Mouse (Mus musculus) forebrain, embryonic 13.5 days (tissue): ENCODE measurements around the gene Agap3. TPM values are rescaled to one million over a fixed set of nuclear protein-coding genes. Genes with fewer than 3 reads are reported as not detected.
A peak's percentile ranks its signal among the peaks of the same experiment; 100 is the strongest.

Experiments used
- ATAC-seq: fragments of 200-750 bp; cut with Nextera tagmentation; 2 replicates; pipeline ENCODE4 v1.8.0; 2017
- H3K27ac ChIP-seq: fragments of 300-500 bp; sonication (generic); 2 replicates; pipeline ENCODE4 v1.5.1; 2015; ENCODE audit warnings: inconsistent platforms, mild to moderate bottlenecking, moderate library complexity
- H3K27me3 ChIP-seq: fragments of 300-500 bp; sonication (generic); 2 replicates; pipeline ENCODE4 v1.6.1; 2015; ENCODE audit warnings: mild to moderate bottlenecking, inconsistent platforms
- H3K36me3 ChIP-seq: fragments of 300-500 bp; sonication (generic); 2 replicates; pipeline ENCODE4 v1.6.1; 2015; ENCODE audit warnings: mild to moderate bottlenecking, inconsistent platforms; ENCODE audit not compliant: poor library complexity, severe bottlenecking
- H3K4me1 ChIP-seq: fragments of 300-500 bp; sonication (generic); 2 replicates; pipeline ENCODE4 v1.6.1; 2015; ENCODE audit warnings: inconsistent platforms
- H3K4me2 ChIP-seq: fragments of 300-500 bp; sonication (generic); 2 replicates; pipeline ENCODE4 v1.6.1; 2015; ENCODE audit warnings: inconsistent platforms, mild to moderate bottlenecking, moderate library complexity
- H3K4me3 ChIP-seq: fragments of 300-500 bp; sonication (generic); 2 replicates; pipeline ENCODE4 v1.5.1; 2015; ENCODE audit warnings: mild to moderate bottlenecking, inconsistent platforms
- H3K9ac ChIP-seq: fragments of 300-500 bp; sonication (generic); 2 replicates; pipeline ENCODE4 v1.6.1; 2015; ENCODE audit warnings: mild to moderate bottlenecking, inconsistent platforms
- H3K9me3 ChIP-seq: fragments of 300-500 bp; sonication (generic); replicated peaks from 2 replicates; pipeline ENCODE4 v1.6.1; 2016; ENCODE audit warnings: inconsistent platforms
- WGBS: fragments of 180-500 bp; shearing (Covaris S2); methylation state at CpG from one replicate; pipeline ENCODE4 v1.1.7; 2015; 5-methylcytosine and 5-hydroxymethylcytosine counted together
- polyA plus RNA-seq: library from polyadenylated mRNA; unstranded; fragments of >200 nt; fragmentation: Nextera tagmentation; extraction: Ambion mirVana; gene quantifications from 2 replicates; pipeline ENCODE4 v1.2.1, GENCODE M21; 2015

Gene Agap3
- polyA plus RNA-seq, 1 experiment from 2014 or later = 38.0 TPM

DNA sequence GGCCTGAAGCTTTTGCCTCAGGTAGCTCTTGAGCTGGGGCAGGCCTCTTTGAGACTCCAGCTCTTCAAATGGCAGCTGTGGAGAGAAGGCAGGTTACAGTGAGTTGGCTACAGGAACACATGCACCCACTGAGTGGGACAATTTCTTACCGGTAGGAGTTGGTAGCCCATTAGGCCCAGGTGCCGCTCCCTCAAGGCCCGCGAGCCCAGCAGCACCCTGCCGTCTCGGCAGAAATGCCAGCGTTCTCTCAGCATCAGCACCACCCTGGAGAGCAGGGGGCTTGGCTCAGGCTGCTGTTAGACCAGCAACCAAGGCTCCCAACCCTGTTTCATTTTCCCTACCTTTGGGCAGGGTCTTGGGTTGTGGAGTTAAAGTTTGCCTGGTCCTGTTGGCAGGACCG lies 10.8 kb upstream of the Agap3 start:
- H3K9ac ChIP-seq = no peak overlapping the region
- WGBS = 88% methylated on average over 8 of the region's 8 CpGs
- H3K4me3 ChIP-seq = no peak overlapping the region
- no peak for ATAC-seq
- no peaks in the 10 kb centered on the region for H3K27me3 ChIP-seq
- H3K27ac ChIP-seq = no peak overlapping the region
- peaks cover 19% of the 10 kb centered on the region for H3K4me1 ChIP-seq
- peaks cover 61% of the 10 kb centered on the region for H3K36me3 ChIP-seq
- H3K9me3 ChIP-seq = no peaks in the 10 kb centered on the region
- no peak overlapping the region for H3K4me2 ChIP-seq

DNA sequence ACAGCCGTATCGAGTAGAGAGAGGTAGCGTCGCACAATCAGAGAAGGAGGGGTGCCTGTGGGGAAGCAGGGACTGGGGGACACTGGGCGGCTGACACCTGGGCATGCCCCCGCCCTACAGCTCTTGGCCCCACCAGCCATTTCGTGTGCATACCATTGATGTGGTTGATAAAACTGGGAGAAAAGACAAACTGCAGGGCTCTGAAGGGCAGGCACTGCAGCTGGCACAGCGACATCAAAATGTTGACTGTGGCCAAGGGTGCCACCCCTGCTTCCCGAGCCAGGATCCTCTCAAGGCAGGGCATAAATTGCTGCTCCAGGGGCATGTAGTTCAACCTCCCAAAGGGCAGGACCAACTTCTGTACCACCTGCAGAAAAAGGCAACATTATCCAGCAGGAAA lies 9.9 kb upstream of the Agap3 start:
- Histone ChIP-seq H3K27ac (no peak overlapping the region), H3K36me3 (peaks cover 57% of the 10 kb centered on the region), H3K4me3 (no peak overlapping the region), H3K4me2 (no peak overlapping the region), H3K9ac (no peak overlapping the region), H3K27me3 (no peaks in the 10 kb centered on the region), H3K4me1 (peaks cover 25% of the 10 kb centered on the region), H3K9me3 (no peaks in the 10 kb centered on the region)
- ATAC-seq = no peak
- WGBS = 90% methylated on average over 9 of the region's 9 CpGs

DNA sequence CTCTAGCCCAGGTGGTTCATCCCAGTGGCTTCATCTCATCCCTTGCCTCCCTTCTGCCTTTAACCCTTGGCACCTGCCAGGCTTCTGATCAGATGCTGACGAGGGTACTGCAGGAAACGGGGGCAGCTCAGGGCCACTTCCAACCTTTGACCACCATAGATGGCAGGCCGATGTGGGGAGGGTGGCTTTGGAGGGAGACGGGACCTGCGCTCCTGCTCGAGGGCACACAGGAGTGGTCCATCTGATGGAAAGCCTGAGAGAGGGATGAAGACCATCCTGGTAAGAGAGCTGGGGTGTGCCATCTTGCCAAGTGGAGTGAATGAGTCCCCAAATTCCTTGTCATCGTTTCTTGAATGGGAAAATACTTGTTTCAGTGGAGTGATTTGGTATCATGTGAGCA lies 8.8 kb upstream of the Agap3 start:
- H3K4me2 ChIP-seq = no peak overlapping the region
- H3K9ac ChIP-seq = no peak overlapping the region
- peaks cover 36% of the 10 kb centered on the region for H3K4me1 ChIP-seq
- H3K4me3 ChIP-seq = no peak overlapping the region
- no peaks in the 10 kb centered on the region for H3K9me3 ChIP-seq
- peaks cover 56% of the 10 kb centered on the region for H3K36me3 ChIP-seq
- no peak for ATAC-seq
- H3K27me3 ChIP-seq = no peaks in the 10 kb centered on the region
- 91% methylated on average over 7 of the region's 7 CpGs for WGBS
- H3K27ac ChIP-seq = no peak overlapping the region

DNA sequence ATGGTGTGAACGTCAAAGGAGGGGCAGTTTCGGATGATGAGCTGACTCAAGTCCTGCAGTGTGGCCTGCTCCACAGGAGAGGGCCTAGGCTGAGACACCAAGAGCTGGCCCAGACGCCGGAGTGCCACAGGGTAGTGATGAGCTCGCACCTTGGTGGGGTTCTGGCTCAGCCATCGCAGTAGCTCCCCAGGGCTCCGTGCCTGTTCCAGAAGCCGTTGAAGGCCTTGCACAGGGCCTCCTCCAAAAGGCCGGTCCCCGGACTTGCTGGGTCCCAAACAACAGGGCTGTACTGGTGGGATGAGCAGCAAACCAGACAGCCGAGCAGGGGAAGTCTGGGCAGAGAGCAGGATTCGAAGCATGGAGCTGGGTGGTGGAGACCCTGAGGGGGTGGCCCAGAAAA lies 8.1 kb upstream of the Agap3 start:
- peaks cover 5% of the 10 kb centered on the region for H3K27me3 ChIP-seq
- no peak for ATAC-seq
- peak overlapping the region; percentile 92 for H3K9ac ChIP-seq
- H3K4me3 ChIP-seq = peak overlapping the region; percentile 94
- H3K27ac ChIP-seq = no peak overlapping the region
- H3K36me3 ChIP-seq = peaks cover 49% of the 10 kb centered on the region
- no peaks in the 10 kb centered on the region for H3K9me3 ChIP-seq
- 87% methylated on average over 12 of the region's 12 CpGs for WGBS
- H3K4me1 ChIP-seq = peaks cover 36% of the 10 kb centered on the region
- H3K4me2 ChIP-seq = peak overlapping the region; percentile 97

DNA sequence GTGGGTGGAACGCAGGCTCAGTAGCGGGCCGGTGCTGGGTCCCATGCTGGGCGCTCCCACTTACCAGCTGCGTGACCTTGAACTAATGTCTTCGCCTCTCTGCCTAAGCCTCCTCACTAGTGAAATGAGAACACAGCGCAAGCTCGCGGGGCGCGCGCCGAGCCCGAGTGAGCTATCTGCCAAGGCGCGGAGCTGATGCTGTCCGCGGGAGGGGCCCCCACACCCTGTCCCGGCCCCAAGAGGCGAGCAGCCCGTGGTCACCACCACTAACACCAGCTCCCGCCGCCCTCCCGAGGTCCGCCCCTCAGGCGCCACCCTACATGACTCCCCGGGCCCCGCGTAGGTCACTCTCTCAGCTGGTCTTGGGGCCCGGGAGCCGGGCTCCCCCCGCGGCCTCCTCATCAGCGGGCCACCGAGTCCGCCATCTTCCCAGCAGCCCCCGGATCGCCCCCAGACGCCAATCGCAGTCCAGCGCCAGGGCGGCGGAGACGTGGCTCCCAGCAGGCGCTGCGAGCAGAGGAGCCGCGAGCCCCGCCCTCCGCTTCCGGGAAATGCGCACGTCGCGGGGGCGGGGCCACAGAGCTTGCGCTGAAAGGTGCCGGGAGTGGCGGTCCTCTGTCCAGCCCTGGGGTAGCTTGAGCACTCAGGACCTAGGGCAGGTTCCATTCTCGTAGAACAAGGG lies 7.1 kb upstream of the Agap3 start, which contains the start of gene Fastk:
TSS of gene Fastk (minus strand) at position 542 of the 682 bp plus-strand sequence.
- Histone ChIP-seq H3K27me3 (peaks cover 7% of the 10 kb centered on the region), H3K4me2 (peak within 1 kb of the TSS; percentile 97), H3K4me3 (peak within 1 kb of the TSS; percentile 94), H3K4me1 (peaks cover 36% of the 10 kb centered on the region), H3K9me3 (no peaks in the 10 kb centered on the region), H3K27ac (peak within 1 kb of the TSS; percentile 82), H3K9ac (peak within 1 kb of the TSS; percentile 92), H3K36me3 (peaks cover 40% of the 10 kb centered on the region)
- peak; percentile 87 for ATAC-seq
- under 1% methylated on average over 55 of the region's 60 CpGs for WGBS

DNA sequence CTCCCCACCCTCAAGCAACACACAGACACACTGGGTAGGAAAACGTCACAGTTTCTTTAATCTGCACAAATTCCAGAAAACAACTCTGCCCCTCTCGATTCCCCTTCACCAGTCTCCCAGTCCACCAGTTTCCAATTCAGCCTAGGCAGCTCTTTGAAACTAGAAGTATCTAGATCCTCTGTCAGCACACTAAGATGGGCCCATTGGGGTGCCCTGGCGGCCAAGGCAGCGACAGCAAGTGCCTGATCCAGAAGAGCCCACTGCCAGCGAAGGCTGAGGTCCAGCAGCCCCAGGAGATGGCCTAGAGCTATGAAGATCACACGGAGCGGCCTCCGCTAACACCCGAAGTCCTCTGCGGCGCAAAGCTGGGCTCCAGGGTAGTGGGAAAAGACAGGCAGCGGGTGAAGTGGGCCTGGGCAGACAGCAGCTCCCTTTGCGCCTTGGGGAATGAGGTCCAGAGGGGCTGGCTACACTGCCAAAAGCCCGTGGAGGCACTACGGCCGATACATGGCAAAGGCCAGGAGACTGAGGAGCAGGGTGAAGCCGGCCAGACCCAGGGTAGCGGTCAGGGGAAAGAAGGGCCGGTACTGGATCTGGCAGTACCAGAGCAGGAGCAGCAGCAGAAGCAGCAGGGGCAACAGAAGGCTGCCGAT lies 6.4 kb upstream of the Agap3 start:
- ATAC-seq = peak; percentile 1; the same call in 1 of the 2 replicates
- Histone ChIP-seq H3K9me3 (no peaks in the 10 kb centered on the region), H3K36me3 (peaks cover 33% of the 10 kb centered on the region), H3K27me3 (peaks cover 12% of the 10 kb centered on the region), H3K4me3 (peak overlapping the region; percentile 94), H3K4me2 (peak overlapping the region; percentile 97), H3K4me1 (peaks cover 36% of the 10 kb centered on the region), H3K27ac (peak overlapping the region; percentile 78), H3K9ac (peak overlapping the region; percentile 92)
- WGBS = 54% methylated on average over 20 of the region's 20 CpGs

DNA sequence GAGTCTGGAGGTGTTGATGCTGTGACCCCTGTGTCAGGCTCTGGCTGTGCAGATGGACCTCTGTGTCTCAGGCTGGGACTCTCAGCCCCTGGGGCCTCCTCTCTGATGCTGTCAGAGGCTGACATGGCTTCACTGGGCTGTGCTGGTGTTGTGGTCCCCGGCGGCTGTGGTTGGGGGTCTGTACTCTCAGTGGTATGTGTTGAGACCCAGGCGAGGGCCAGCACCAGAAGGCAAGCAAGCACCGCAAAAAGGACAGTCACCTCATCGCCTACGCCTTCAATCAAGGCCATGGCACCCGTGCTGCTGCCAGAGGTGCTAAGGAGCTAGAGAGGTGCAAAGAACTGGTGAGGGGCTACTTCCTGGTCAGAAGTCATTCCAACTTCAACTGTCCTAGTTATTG lies 5.3 kb upstream of the Agap3 start:
- ATAC-seq = no peak
- no peaks in the 10 kb centered on the region for H3K9me3 ChIP-seq
- no peak overlapping the region for H3K9ac ChIP-seq
- peak overlapping the region; percentile 87 for H3K4me2 ChIP-seq
- H3K27me3 ChIP-seq = peaks cover 12% of the 10 kb centered on the region
- H3K27ac ChIP-seq = no peak overlapping the region
- peak overlapping the region; percentile 59 for H3K4me3 ChIP-seq
- WGBS = 95% methylated on average over 7 of the region's 7 CpGs
- H3K36me3 ChIP-seq = peaks cover 22% of the 10 kb centered on the region
- peaks cover 43% of the 10 kb centered on the region for H3K4me1 ChIP-seq

DNA sequence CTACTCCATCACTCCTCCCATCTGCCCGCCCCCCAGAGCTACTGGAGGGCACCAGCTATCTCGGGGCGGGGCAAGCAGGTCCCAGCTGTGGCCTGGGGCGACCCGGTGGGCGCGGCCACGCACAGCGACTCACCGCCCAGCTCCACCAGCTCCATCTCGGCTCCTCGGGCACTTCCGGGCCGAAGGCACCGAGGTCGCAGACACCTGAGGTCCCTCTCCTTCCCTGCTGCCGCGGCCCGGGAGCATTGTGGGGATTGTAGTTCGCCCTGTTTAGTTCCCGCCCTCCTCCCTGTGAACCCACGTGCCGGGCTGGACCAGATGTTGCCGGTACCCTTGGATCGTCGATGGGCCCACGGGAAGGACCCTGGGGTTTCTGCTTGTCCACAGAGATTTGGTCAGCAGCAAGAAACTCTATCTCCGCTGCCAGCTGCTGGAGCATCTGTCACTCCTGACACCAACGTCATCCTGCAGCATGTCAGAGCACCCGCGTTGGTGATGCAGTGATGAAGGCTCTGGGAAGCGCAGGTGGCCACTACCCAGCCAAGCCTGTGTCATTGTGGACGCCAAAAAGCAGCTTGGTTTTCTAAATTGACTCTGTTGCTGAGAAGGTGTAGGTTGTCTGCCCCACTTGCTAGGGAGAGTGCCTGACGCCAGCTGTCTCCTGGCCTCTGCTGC lies 4.2 kb upstream of the Agap3 start, which contains the start of gene Tmub1:
TSS of gene Tmub1 (minus strand) at position 231 of the 675 bp plus-strand sequence.
- H3K9ac ChIP-seq = peak within 1 kb of the TSS; percentile 77
- 1% methylated on average over 34 of the region's 34 CpGs for WGBS
- peak within 1 kb of the TSS; percentile 59 for H3K4me3 ChIP-seq
- H3K27ac ChIP-seq = peak within 1 kb of the TSS; percentile 10; the same call in 1 of the 2 replicates
- H3K36me3 ChIP-seq = peaks cover 12% of the 10 kb centered on the region
- peak; percentile 48 for ATAC-seq
- no peaks in the 10 kb centered on the region for H3K9me3 ChIP-seq
- H3K4me2 ChIP-seq = peak within 1 kb of the TSS; percentile 87
- peaks cover 44% of the 10 kb centered on the region for H3K4me1 ChIP-seq
- peaks cover 12% of the 10 kb centered on the region for H3K27me3 ChIP-seq

DNA sequence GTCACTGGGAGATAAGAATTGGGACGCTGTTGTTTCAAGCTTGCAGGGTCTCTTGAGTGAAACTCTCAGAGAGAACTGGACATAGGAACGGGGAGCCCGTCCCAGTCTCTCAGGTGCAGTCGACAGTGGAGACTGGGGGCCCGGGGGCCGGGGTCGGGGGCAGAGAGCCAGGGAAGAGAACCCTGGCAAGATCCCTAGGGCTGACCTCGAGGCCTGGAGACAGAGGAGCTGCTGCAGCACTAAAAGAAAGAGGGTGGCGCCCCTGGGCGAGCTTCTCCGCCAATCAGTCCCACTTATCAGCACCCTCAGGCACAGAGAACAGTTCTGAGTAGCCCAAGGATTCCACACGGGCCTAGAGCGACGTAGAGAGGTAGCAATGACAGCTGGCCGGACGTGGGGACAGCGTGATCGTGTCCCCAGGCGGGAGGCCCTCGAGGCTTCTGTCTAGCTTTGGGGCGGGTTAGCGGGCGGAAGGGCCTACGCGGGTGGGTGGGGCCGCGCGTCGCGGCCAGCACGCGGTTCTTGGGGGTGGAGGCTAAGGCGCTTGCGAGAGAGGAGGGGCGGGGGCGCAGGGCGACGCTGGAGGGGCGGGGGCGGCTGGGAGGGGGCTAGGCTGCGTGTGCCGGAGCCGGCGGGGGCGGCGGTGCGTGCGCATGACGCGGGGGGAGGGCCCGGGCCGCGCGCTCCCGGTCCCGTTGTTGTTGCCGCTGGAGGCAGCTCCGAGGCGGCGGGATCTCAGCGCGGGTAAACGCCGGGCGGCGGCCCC lies 530 bp upstream of the Agap3 start:
- 2% methylated on average over 37 of the region's 66 CpGs for WGBS

DNA sequence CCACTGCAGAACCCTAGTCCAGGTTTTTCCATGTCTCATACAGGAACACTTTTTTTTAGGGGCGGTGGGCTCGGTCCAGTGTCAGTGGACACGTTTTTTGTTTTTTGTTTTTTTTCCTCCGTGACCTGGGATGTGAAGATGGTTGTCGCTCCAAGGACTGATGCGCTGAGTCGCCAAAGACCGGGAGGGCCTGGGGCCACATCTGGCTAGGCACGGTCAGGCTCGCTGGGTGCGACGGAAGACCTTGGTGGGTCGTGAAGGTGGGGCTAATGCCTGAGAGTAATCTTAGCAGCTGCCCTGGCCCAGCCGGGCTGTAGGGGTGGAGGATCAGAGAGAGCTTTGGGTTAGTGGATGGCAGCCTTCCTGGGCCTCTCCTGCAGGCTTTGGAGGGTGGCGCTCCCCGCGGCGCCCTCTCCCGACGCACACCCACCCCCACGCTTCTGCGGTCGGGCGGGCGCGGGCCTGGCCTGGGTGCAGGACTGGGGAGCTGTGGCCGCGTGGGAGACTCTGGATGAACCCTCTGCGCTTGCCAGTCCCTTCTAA lies 785 bp downstream of the Agap3 start:
- Histone ChIP-seq H3K4me3 (peak overlapping the region; percentile 94), H3K36me3 (peaks cover 14% of the 10 kb centered on the region; the same call in 1 of the 2 replicates), H3K4me2 (peak overlapping the region; percentile 100), H3K9ac (peak overlapping the region; percentile 96), H3K27me3 (peaks cover 12% of the 10 kb centered on the region), H3K27ac (peak overlapping the region; percentile 93), H3K9me3 (no peaks in the 10 kb centered on the region), H3K4me1 (peaks cover 51% of the 10 kb centered on the region)
- under 1% methylated on average over 28 of the region's 29 CpGs for WGBS
- ATAC-seq = 0 out of 2 replicates have a peak, but pooled peaks have one; percentile 0

More for the DNA sequence above, 530 bp upstream of the Agap3 start:
- no peaks in the 10 kb centered on the region for H3K9me3 ChIP-seq
- H3K4me1 ChIP-seq = peaks cover 62% of the 10 kb centered on the region
- H3K4me2 ChIP-seq = peak overlapping the region; percentile 100
- H3K36me3 ChIP-seq = peaks cover 5% of the 10 kb centered on the region; the same call in 1 of the 2 replicates
- peak overlapping the region; percentile 93 for H3K27ac ChIP-seq
- peak; percentile 73 for ATAC-seq
- peak overlapping the region; percentile 94 for H3K4me3 ChIP-seq
- H3K27me3 ChIP-seq = peaks cover 12% of the 10 kb centered on the region
- H3K9ac ChIP-seq = peak overlapping the region; percentile 96

DNA sequence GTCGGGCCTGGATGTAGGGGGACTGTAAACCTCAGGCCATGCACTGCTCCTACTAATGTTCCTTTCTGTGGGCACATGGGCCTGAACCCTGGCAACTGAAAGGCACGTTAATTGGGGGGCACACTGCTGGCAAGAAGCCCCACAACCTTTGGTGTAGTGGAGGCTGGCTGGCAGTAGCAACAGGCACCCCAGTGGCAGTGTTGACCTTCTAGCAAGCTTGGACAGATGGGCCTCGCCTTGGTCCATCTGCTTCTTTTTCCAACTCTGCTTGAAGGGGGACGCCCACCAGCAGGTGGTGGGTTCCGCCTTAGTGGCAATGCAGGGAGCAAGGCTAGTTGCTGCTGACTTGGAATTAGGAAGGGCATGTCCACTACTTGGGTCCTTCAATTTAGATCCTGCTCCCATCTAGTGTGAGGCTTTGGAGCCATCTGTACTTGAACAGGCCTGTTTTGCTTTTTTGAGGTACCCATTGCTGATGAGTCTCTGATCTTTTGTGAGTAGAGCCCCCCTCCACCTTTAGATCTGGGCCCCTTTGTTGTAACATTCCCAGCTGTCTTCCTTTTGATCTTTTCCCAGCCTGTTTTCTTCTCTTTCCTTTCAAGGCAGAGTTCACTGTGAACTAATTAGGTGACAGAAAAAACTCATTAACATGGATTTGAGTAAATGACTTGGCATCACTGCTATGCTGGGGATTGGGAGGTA lies 1.5 kb downstream of the Agap3 start:
- Histone ChIP-seq H3K27ac (peak overlapping the region; percentile 93), H3K4me2 (peak overlapping the region; percentile 100), H3K9me3 (no peaks in the 10 kb centered on the region), H3K36me3 (peaks cover 20% of the 10 kb centered on the region), H3K27me3 (peaks cover 12% of the 10 kb centered on the region), H3K4me3 (peak overlapping the region; percentile 94), H3K4me1 (peaks cover 46% of the 10 kb centered on the region), H3K9ac (peak overlapping the region; percentile 96)
- 4% methylated on average over 5 of the region's 5 CpGs for WGBS
- ATAC-seq = peak; percentile 9; the same call in 1 of the 2 replicates
